Mouse (Mus musculus) embryo, embryonic 11 days (tissue): Measurements from ENCODE around the gene Erv3.
A peak's percentile ranks its signal among the peaks of the same experiment; 100 is the strongest.
"Not testable (repeated sequence)": the region's sequence is repeated elsewhere in the genome, so short reads cannot be mapped to it uniquely, and the experiment has no call there.

Experiments used
- DNase-seq: peaks from one replicate; pipeline ENCODE4 v3.0.0-alpha.2; 2015

Erv3 gene

DNA sequence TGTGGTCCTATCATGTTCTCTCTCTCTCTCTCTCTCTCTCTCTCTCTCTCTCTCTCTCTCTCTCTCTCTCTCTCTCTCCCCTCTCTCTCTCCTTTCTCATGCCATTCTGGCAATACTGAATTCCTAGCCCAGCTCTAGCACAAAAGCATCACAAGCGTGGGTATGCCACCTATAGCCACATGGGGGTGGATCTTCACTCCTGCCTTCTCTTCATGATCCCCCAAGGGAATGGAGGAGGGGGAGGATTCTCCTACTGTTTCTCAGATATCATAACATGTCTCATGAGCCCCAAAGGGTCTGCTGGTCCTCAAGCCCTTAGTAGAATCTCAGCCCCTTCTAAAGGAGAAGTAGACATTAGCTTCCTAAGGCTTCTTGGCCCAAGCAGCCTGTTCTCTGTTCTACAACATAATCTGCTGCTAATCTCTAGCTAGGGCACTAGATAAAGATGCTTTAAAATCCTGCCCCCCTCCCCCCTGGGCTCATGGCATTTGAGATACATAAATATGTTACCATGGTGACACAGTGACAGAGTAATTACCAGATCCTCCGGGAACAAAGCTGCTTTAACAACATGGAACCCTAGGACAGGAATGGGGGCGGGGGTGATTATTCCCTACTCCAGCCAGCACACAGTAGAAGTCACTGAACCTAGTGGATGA lies 3.2 kb upstream of the Erv3 start:
- peak; percentile 20 for DNase-seq

DNA sequence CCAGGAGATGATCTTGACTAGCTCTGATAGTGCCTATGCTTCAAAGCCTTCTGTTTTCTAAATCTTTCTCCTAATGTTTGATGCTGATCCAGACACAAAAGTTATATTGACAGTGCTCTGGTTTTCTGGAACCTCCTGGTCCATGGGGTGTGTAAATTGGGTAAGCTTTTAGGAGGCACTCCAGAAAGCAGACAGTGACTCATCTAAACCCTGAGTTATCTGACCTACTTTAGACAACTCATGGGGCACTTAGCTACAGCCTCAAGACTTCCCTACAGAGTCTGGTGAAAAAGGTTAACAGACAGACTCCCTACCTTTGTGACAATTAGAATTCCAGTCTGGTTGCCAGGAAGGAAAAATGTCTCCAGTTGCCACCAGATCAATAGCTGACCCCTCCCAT lies 1.7 kb downstream of the Erv3 start:
- no peak for DNase-seq

DNA sequence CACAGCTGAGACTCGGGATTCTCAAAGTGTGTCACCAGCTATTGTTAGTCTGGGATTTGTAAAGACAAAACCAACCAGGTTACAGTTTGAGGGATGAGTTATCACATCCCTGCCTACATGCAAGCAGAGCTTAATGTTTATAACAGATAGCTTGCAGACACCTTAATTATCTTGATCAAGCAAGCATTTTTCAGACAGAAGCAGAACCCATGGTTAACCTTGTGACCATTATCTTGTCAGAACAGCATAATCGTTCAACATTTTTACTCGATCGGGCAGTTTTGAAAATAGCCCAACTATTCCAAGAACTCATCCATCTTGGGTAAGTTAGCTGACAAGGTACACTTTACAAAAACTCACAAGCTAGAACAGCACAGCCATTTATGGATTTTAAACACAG lies 5.8 kb downstream of the Erv3 start:
- no peak for DNase-seq

DNA sequence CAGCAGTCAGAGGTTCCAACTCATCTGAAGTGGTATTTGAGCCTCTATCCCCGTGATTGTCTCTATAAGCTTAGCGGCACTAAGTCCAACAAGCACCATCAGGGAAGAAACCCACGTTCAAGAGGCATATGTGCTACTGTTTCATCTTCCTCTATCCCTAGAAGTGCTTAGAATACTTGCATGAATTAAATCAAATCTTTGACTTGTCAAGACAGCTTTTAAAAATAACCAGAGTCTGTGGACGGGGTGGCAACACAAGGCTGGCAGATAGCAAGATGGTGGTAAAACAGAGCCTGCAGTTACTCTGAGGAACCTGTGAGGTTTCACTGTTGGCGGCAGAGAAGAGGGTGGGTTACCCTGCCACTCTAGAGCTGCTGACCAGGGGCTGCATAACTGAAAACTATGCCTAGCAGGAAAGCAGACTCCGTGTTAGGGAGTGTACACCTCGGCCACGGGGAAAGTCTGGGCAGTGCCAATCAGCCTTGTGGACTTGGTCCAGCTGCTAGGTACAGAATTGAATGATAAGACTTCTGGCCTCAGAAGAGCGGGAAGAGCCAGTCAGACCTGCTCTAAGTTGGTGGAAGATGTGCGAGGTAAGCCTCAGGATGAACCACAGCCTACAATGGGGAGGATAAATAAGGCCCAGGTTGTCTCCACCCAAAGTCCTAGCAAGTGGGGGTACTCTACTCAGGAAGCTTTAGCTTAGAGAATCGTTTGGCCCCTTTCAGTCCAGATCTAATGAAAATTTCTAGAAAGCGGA lies 8.0 kb downstream of the Erv3 start:
- DNase-seq, result no peak

DNA sequence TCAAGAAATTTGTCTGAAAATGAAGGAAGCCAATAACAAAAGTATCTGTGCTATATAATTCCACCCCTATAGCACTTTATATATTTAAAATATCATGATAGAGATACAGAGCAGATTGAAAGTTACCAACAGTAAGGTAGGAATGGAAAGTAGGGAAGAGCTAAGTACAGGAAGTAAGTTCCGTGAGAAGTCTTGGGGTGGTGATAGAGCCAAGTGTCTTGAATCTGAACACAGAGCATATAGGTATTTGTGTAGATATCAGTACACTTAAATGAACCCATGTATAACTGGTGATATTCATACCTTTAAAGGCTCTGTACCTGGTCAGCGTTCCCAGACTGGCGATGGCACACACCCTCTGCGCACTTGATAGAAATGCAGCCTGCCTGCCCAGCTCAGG lies 9.5 kb downstream of the Erv3 start:
- no peak for DNase-seq

DNA sequence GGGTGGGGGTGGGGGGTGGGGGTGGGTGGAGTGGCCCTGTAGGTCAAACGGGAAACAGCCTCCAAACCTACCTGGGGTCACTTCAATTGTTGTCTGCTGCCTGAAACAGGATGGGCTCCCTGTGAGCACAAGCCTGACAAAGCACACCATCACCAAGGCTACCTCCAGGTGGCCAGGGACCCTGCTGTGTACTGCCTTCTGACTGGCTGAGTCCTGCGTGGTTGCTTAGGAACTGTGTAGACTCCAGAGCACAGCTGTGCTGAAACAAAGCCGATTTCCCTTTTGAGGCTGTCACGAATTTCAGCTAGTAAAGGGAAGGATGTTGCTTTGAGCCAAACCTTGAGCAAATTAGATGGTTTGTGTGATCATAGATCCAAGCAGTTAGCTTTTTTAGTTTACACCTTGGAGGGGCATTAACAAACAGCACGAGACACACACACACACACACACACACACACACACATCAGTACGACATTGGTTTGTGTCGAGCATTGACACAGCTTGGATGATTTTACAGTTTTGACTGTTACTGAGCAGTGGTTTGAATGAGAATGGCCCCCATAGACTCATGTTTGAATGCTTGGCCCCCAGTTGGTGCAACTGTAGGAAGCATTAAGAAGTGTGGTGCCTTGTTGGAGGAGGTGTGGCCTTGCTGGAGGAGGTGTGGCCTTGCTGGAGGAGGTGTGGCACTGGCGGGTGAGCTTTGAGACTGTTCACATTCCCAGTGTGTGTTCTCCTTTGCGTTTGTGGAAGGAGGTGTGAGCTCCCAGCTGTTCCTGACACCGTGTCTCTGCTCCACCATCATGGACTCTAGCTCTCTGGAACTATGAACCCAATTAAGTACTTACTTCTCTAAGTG lies 11.8 kb downstream of the Erv3 start:
- DNase-seq, result peak; percentile 76

DNA sequence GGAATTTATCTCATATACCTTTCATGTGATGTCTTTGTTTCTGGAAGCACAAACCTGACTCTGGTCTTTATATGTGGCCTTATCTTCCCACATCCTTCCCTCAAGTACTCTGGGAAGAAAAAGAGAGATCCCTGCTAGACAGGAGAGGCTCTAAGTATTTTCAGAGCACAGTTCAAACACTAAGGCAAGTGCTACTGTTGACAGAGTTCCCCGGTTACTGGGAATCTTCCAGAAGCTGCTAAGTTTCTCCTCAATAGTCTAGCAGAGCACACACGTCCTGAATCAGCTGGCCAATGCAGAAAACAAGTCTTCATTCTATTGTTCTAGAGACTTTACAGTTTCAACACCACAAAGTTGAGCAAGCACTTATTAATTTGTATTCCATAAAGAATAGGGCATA lies 12.7 kb downstream of the Erv3 start:
- DNase-seq, result no peak

DNA sequence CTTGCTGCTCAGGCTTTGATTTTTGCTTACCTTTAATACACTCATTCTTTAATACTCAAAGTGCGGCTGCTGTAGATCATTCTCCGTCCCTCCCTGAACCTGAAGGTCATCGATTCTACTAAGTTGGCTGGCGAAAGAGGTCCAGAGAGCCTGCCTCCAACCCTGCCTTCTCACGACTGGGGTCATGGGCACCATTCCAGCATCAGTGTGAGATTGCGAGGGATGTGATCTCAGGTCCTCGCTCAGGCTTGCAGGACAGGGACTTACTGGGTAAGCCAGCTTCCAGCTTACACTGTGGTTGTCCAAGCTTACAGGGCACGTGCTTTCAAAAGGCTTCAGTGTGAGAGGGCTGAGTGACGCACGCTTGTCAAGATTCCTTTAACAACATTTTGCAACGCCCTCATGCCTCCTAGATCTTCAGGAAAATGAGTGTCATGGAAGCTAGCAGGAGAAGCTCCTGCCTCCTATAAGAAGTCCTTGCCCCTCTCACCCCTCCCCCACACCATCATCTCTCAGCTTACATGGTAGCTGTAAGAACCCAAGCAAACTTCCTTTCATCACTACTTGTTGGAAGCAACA lies 13.3 kb downstream of the Erv3 start:
- DNase-seq, result no peak

DNA sequence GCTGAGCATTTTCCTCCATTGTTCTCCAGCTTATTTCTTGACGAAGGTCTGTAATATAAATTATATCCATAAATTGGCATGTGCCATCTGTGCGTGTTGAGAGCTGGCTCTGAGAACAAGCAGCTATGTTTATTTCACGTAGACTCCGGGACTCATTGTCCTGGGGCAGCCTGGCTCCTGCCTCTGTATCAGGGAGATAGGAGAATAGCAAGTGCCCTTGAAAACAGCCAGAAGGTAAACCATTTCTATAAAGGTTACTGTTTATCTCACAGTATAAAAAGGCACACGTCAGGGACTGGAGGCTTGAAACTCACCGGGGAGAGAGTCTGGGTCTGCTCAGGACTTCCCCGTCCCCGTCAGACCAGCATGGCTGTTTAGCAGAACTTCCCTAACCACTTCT lies 13.9 kb downstream of the Erv3 start:
- no peak for DNase-seq

DNA sequence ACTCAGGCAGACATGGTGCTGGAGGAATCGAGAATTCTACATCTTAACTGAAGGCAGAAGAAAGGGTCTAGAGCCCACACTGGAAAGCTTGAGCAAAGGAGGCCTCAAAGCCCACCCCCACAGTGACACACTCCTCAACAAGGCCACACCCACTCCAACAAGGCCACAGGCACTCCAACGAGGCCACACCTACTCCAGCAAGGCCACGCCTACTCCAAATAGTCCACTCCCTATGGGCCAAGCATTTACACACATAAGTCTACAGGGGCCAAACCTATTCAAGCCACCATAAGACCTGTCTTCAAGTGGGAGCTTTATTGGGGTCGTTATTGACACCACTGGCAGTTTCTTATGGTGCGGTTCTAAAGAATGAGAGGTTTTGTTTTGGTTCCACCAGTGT lies 17.0 kb downstream of the Erv3 start:
- no peak for DNase-seq

DNA sequence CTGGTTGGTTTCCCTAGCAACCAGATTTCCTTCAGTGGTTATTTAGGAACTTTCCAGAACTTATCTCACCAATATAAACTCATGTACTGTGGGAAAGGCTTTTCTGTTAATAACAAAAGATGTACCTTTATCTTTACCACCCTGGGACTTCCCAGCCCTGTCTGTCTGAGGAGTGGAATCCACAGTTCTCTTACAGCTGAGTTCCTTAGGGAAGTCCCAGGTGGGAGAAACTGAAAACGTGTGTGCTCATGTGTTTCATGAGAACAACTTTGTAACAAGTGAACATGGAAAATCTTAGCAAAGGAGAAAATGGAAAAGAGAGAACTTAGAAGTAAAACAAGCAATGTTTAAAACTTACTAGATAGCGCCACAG lies 18.2 kb downstream of the Erv3 start:
- DNase-seq, result no peak

DNA sequence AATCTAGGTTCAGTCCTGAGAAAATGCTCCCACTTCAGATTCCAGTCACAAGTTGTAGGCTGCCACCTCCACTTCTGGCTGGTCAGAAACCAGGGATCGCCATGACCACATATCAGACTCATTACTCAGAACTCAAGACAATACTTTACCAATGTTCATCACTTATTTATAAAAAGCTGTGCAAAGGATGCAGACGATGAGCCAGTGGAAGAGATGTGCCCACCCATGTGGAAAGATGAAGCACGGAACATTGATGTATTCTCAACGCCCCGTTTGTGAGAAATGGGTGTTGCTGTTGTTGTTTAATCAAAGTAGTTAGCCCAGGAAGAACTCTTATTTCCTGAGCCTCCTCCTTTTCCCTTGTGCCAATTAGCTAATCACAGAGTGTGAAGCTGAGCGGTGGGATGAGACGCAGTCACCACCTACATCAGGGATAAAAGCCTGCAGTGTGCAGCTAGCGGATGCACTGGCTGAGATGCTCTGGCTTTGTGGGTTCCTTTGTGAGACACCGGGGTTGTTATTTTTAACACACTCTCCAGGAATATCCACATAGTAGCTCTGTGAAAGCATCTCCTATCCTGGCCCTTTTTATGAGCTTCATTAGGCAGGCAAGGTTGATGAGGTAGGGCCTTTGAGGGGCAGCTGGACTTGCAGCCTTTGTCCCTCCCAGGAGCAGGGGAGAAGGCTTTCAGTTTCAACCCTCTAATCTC lies 18.8 kb downstream of the Erv3 start:
- peak; percentile 21 for DNase-seq

DNA sequence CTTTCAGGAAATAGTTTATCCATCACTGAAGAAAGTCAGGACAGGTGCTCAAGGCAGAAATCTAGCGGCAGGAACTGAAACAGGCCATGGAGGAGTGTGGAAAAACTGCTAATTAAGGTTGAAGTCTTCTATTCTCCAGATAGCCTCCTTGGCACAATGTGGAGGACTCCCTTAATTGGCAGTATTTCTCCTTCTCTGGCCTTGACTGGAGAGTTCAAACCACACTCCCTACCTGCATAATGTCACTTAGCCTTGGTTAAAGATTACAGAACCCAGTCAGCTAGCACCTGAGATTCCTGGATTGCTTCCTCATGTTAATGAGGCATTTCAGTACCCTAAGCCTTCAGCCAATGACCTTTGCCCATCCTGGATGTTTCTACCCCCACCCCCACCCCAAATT lies 25.3 kb downstream of the Erv3 start:
- no peak for DNase-seq

DNA sequence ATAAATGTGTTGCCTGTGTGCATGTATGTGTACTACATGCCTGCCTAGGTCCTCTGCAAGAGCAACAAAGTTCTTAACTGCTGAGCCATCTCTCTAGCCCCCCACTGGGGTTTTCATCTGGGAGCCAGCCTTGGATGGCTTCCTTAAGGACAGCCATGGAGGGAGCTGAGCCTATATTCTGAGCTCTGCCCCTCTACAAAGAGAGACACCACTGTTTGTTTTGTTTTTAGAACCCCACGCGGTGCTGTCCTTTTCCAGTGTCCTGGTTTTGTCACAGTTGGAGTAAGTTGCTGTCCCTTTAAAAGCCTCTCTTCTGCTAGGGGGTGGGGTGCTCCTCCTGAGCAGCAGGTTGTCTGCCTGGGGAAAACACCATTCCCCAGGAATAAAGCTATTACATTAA lies 27.7 kb downstream of the Erv3 start:
- no peak for DNase-seq

DNA sequence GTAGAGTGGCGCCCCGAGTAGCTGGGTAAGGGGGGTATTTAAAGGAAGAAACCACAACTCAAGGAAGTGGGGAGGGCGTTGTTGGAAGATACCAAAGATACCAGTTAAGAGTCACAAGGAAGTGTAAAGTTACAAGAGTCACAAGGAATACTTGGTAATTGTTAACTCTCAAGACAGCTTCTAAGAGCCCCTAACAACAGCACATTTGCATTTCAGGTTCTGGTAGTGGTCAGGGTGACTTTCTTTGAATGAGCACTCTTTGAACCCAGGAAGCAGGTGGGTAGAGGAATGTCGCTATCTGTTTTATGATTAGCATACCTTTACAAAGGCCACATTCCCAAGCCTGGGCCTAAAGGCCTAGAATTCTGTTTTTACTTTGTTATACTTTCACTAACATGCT lies 28.6 kb downstream of the Erv3 start:
- DNase-seq, result not testable (repeated sequence)

DNA sequence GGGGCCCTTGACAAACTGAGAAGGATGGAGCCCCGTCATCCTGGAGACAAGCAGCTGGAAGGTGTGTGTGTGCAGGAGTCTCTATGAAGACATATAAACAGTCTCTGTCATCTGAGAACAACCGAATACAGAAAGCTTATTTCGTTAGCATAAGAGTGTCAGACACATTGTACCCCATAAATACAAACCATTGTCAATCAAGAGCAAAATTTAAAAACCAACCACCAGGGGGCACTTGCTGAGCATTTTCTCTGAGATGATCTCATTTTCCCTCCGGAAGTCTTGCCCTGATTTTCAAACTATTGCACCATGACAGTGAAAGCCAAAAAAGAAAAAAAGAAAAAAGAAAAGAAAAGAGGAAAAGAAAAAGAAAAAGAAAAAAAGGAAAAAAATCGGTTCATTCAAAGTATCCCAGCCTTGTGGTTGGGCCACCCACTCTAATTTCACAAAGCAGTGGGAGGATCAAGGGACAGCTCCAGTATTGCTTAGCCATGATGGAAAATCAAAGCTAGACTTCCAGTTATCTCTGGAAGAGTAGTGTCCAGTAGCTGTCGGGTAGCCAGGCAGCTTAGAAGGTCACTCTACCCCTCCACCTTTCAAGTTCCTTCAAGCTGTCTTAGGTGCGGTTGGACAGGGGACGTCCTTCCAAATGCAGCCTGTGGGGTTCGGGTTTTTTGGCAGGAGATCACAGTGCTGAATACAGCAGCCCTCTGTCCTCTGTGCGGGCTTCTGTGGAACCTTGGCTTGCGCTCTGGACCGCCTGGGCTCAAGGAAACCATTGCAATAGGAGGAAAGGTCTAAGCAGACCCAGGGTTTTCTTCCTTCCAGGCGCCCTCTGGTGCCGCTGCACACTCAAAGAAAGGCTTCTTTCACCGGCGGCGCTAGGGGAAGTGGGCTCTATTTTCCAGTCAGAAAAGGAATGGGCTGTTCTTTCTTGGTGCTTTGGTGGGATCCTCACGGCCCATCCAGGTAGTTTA lies 31.3 kb downstream of the Erv3 start:
- DNase-seq, result peak; percentile 78

DNA sequence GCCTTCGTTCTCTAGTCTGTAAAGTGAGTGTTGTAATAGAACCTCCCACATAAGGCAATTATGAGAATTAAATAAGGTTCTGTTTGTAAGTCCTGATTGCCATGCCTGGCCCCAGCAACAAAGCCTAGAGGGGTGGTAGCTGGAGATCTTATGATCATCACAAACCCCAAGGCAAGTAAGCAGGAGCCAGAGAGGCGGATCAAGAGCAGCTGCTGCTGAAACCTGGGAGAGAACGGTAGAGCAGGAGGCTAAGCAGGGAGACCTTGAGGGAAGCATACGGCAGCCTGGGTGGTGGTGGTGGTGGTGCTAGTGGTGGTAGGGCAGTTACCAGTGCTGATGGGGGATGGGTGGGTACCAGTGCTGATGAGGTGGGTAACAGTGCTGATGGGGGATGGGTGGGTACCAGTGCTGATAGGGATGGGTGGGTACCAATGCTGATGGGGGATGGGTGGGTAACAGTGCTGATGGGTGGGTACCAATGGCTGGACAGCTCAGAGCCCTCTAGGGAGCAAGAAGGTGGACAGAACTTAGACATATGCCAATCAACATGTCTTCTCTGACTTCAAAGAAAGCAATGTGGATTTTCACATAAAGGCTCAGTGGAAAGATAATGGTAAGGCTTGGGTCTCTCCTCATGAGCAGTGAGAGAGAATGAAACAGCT lies 32.4 kb downstream of the Erv3 start:
- DNase-seq, result no peak

DNA sequence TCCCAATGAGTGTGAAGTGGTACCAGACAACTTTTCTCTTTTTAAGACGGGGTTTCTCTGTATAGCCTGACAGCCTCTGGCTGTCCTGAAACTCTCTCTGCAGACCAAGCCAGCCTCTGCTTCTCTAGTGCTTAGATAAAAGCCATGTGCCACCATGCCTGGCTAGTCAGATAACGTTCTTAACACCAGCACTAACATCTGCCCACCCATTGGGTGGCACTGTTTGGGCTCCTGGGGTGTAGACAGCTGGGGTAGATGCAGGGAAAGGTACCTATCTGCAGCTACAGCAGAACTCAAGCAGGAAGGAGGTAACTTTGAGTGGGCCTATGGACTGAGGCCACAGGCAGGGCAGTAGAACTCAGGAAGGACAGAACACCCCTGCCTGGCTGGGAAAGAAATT lies 34.0 kb downstream of the Erv3 start:
- no peak for DNase-seq

DNA sequence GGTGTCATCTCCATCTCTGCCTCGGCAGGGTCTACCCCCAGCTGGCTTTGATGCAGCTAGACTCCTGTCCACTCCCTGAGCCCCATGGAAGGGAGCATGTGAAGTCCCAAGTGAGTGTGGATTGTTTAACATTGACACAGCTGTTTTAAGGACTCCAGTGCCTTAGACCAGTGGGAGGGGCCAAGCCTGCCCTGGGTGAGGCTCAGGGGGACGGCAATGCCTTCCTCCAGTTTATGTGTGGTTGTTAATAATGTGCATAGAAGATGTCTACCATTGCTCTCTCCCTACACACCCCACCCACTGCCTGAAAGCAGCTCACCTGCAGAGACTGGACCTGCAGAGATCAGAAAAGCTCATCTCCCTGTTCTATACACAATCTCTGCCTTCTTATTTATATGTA lies 35.6 kb downstream of the Erv3 start:
- DNase-seq, result no peak

DNA sequence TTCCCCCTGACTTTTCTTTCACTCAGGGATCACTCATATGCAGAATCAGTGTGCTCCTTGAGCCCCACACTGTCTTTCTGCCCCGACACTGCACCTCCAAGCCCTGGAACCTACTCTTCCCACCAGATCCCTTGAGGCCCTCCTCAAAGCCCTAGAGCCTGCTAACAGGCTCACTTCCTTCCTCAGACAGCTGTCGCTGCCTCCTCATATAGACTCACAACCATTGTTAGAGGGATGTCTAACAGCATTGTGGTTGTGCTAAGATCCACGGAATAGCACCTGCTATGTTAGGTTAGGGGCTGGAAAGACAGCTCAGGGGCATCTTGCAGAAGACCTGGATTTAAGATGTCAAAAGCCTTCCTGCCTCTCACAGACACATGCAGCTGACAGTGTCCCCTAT lies 37.1 kb downstream of the Erv3 start:
- DNase-seq, result no peak

DNA sequence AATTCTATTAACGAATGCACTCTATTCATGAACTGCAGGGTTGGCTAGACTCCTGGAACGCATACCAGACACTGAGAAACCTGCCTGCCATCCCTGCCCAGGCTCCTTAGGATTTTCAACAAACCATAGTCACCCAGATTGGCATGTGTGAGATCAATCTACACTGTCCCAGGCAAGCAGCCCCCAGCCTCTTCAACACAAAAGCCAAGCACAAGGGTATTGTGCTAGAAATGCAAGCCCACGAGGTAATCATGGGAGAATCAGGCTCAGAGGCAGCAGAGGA lies 37.9 kb downstream of the Erv3 start:
- DNase-seq, result no peak
